20 mouse cellular contexts compared by ENCODE assay signal in genomic region chr1:192128343-192128742, GRCm38 (mm10). TPM values are rescaled to one million over a fixed set of nuclear protein-coding genes. Genes with fewer than 3 reads are reported as not detected.
DNase-seq lines count a peak whose midpoint lies in the region; ATAC-seq and TF ChIP-seq lines count a peak whose summit lies in the region.
"Had no signal": no experiment of that assay in that cellular context is flagged by ENCODE, and none has a peak within 500 bp of the region (broad histone marks: within the 10 kb centered on the region; RNA-seq: fewer than 3 reads in every experiment).

No protein-coding gene starts in this region.

- peaks cover 30% of the 10 kb centered on the region for H3K36me3 ChIP-seq in liver, adult 2 months (ENCODE audit: control insufficient read depth, insufficient read depth, low read length)
- peaks cover 42% of the 10 kb centered on the region for H3K36me3 ChIP-seq in liver, embryonic 13.5 days
- H3K36me3 ChIP-seq in liver, postnatal 0 days (replicated peaks; ENCODE audit: insufficient read depth, low read length): peaks cover 16% of the 10 kb centered on the region
- H3K36me3 ChIP-seq in heart, embryonic 11.5 days (ENCODE audit: control insufficient read depth, insufficient read depth, low read length): peaks cover 14% of the 10 kb centered on the region
- peaks cover 21% of the 10 kb centered on the region for H3K36me3 ChIP-seq in intestine, postnatal 0 days (ENCODE audit: control insufficient read depth, insufficient read depth)

- H3K79me2 ChIP-seq in liver, adult 2 months (ENCODE audit: control insufficient read depth, insufficient read depth, low read length): no peaks in the 10 kb centered on the region

- H3K4me2 ChIP-seq in liver, embryonic 13.5 days: no peak overlapping the region
- no peak overlapping the region for H3K4me2 ChIP-seq in liver, postnatal 0 days (ENCODE audit: low read depth, low read length)
- no peak overlapping the region for H3K4me2 ChIP-seq in heart, embryonic 11.5 days
- H3K4me2 ChIP-seq in intestine, postnatal 0 days (replicated peaks; ENCODE audit: low read depth): no peak overlapping the region
- H3K4me2 ChIP-seq: forebrain, embryonic 13.5 days; heart, embryonic 13.5 days; hindbrain, embryonic 12.5 days had no signal

- no peaks in the 10 kb centered on the region for H3K9me3 ChIP-seq in liver, embryonic 13.5 days (replicated peaks)
- no peaks in the 10 kb centered on the region for H3K9me3 ChIP-seq in liver, postnatal 0 days (ENCODE audit: low read length)
- H3K9me3 ChIP-seq in heart, embryonic 11.5 days (replicated peaks; ENCODE audit: control insufficient read depth, low read length): no peaks in the 10 kb centered on the region
- no peaks in the 10 kb centered on the region for H3K9me3 ChIP-seq in intestine, postnatal 0 days (ENCODE audit: control insufficient read depth)
- H3K9me3 ChIP-seq: embryonic facial prominence, embryonic 10.5 days; forebrain, embryonic 13.5 days; heart, embryonic 13.5 days; hindbrain, embryonic 12.5 days had no signal

- 0 out of 2 replicates have a peak, but pooled peaks have one; percentile 14 for TF ChIP-seq EP300 in liver, postnatal 0 days (IDR thresholded peaks at IDR 0.05; ENCODE audit: low read depth)

- ATAC-seq in liver, embryonic 13.5 days (ENCODE audit: low read depth): peak; percentile 60
- ATAC-seq in liver, postnatal 0 days: peak; percentile 27; the same call in 1 of the 2 replicates
- no peak for ATAC-seq in heart, embryonic 11.5 days (replicated peaks; ENCODE audit: insufficient number of reproducible peaks, low FRiP score, low TSS enrichment)
- ATAC-seq in intestine, postnatal 0 days: no peak
- ATAC-seq: CD4-positive, CD25-positive, alpha-beta regulatory T cell, adult 4 months; forebrain, embryonic 13.5 days; forebrain, postnatal 0 days had no signal

- TF ChIP-seq POLR2A in liver, adult 2 months (IDR thresholded peaks at IDR 0.05; ENCODE audit: extremely low read depth, insufficient read depth, low read length): no peak

- DNase-seq in liver, adult 2 months (ENCODE audit: extremely low read depth, low read depth, low spot score): peak; percentile 53
- DNase-seq in liver: no peak
- no peak for DNase-seq in liver, embryonic 13.5 days
- no peak for DNase-seq in liver, postnatal 0 days
- DNase-seq in neural tube, embryonic 10.5 days (ENCODE audit: extremely low spot score, low spot score): no peak
- DNase-seq: adrenal gland, adult 2 months; adrenal gland, postnatal 25 days; B cell, adult 2 months; cerebellum, adult 2 months; cerebellum, postnatal 10 days; forebrain, postnatal 0 days; gastrocnemius, postnatal 14 days; heart, postnatal 36 days had no signal

- H3K27ac ChIP-seq in liver, adult 2 months (replicated peaks; ENCODE audit: insufficient read depth, low read depth, low read length): no peak overlapping the region
- H3K27ac ChIP-seq in liver, embryonic 13.5 days: no peak overlapping the region
- no peak overlapping the region for H3K27ac ChIP-seq in liver, postnatal 0 days (ENCODE audit: low read depth)
- no peak overlapping the region for H3K27ac ChIP-seq in heart, embryonic 11.5 days (ENCODE audit: low read depth, low read length)
- no peak overlapping the region for H3K27ac ChIP-seq in intestine, postnatal 0 days (ENCODE audit: low read depth, low read length)
- H3K27ac ChIP-seq: embryonic facial prominence, embryonic 10.5 days; forebrain, embryonic 13.5 days; heart, embryonic 13.5 days; hindbrain, embryonic 12.5 days had no signal

- H3K4me1 ChIP-seq in liver, adult 2 months (ENCODE audit: control insufficient read depth, insufficient read depth, low read length): no peaks in the 10 kb centered on the region
- peaks cover 25% of the 10 kb centered on the region for H3K4me1 ChIP-seq in liver, embryonic 13.5 days (replicated peaks)
- H3K4me1 ChIP-seq in liver, postnatal 0 days (ENCODE audit: insufficient read depth): peaks cover 2% of the 10 kb centered on the region; the same call in 1 of the 2 replicates
- H3K4me1 ChIP-seq in heart, embryonic 11.5 days (ENCODE audit: control insufficient read depth, insufficient read depth, low read length): no peaks in the 10 kb centered on the region
- H3K4me1 ChIP-seq in intestine, postnatal 0 days (replicated peaks; ENCODE audit: control insufficient read depth, insufficient read depth, low read length): no peaks in the 10 kb centered on the region
- H3K4me1 ChIP-seq: embryonic facial prominence, embryonic 10.5 days; forebrain, embryonic 13.5 days; heart, embryonic 13.5 days; hindbrain, embryonic 12.5 days had no signal

- no peak for TF ChIP-seq CTCF in liver, adult 2 months (IDR thresholded peaks at IDR 0.05; ENCODE audit: low read depth, low read length)
- no peak for TF ChIP-seq CTCF in liver, postnatal 0 days (IDR thresholded peaks at IDR 0.05; ENCODE audit: low read depth)
- TF ChIP-seq CTCF in intestine, postnatal 0 days (IDR thresholded peaks at IDR 0.05; ENCODE audit: low read depth): no peak

- WGBS in liver, adult 2 months: 76% methylated on average over 8 of the region's 8 CpGs
- 69% methylated on average over 8 of the region's 8 CpGs for WGBS in liver, embryonic 13.5 days (ENCODE audit: insufficient replicate concordance)
- WGBS in liver, postnatal 0 days (ENCODE audit: insufficient replicate concordance): 68% methylated on average over 8 of the region's 8 CpGs
- 90% methylated on average over 8 of the region's 8 CpGs for WGBS in heart, embryonic 11.5 days (ENCODE audit: insufficient replicate concordance)
- 69% methylated on average over 8 of the region's 8 CpGs for WGBS in intestine, postnatal 0 days

- H3K4me3 ChIP-seq in liver, adult 2 months (ENCODE audit: insufficient read depth, low read depth, low read length): no peak overlapping the region
- H3K4me3 ChIP-seq in liver, embryonic 13.5 days (replicated peaks): no peak overlapping the region
- H3K4me3 ChIP-seq in liver, postnatal 0 days (ENCODE audit: low read depth, low read length): no peak overlapping the region
- H3K4me3 ChIP-seq in heart, embryonic 11.5 days (ENCODE audit: low read depth, low read length): no peak overlapping the region
- no peak overlapping the region for H3K4me3 ChIP-seq in intestine, postnatal 0 days (ENCODE audit: low read depth, low read length)
- H3K4me3 ChIP-seq: embryonic facial prominence, embryonic 10.5 days; forebrain, embryonic 13.5 days; heart, embryonic 13.5 days; hindbrain, embryonic 12.5 days had no signal

- H3K27me3 ChIP-seq in liver, adult 2 months (ENCODE audit: control insufficient read depth, insufficient read depth, low read length): no peaks in the 10 kb centered on the region
- no peaks in the 10 kb centered on the region for H3K27me3 ChIP-seq in liver, embryonic 13.5 days
- no peaks in the 10 kb centered on the region for H3K27me3 ChIP-seq in liver, postnatal 0 days (ENCODE audit: insufficient read depth, low read length)
- H3K27me3 ChIP-seq in heart, embryonic 11.5 days (ENCODE audit: control insufficient read depth, insufficient read depth, low read length): no peaks in the 10 kb centered on the region
- no peaks in the 10 kb centered on the region for H3K27me3 ChIP-seq in intestine, postnatal 0 days (replicated peaks; ENCODE audit: control insufficient read depth, insufficient read depth, low read length)
- H3K27me3 ChIP-seq: forebrain, embryonic 13.5 days; heart, embryonic 13.5 days; hindbrain, embryonic 12.5 days had no signal

- H3K9ac ChIP-seq in liver, adult 2 months (ENCODE audit: low read depth, low read length): no peak overlapping the region
- no peak overlapping the region for H3K9ac ChIP-seq in liver, embryonic 13.5 days
- no peak overlapping the region for H3K9ac ChIP-seq in liver, postnatal 0 days (replicated peaks)
- no peak overlapping the region for H3K9ac ChIP-seq in heart, embryonic 11.5 days (ENCODE audit: low read depth, low read length)
- H3K9ac ChIP-seq in intestine, postnatal 0 days (ENCODE audit: low read depth, low read length): no peak overlapping the region
- H3K9ac ChIP-seq: forebrain, embryonic 13.5 days; forebrain, postnatal 0 days; heart, embryonic 13.5 days; hindbrain, embryonic 12.5 days had no signal

RNA-seq across cellular contexts. Expression of gene Rcor3, which starts 9.5 kb away (rescaled TPM):
- total RNA-seq in liver, adult 2 months (2014; rRNA removed): 10.9 and 11.5 TPM in 2 replicates
- 10.5 and 13.7 TPM in 2 replicates for polyA plus RNA-seq in liver, adult 2 months (2012; rRNA removed)
- polyA plus RNA-seq in liver, embryonic 13.5 days (2015; fragmentation: Nextera tagmentation; extraction: Ambion mirVana): 9.0 and 9.5 TPM in 2 replicates
- 6.2 and 7.2 TPM in 2 replicates for polyA plus RNA-seq in liver, postnatal 0 days (2015; fragmentation: Nextera tagmentation; extraction: Ambion mirVana)
- polyA plus RNA-seq in heart, embryonic 11.5 days (2014; fragmentation: Nextera tagmentation; extraction: Ambion mirVana): 24.8 and 25.7 TPM in 2 replicates
- 16.8 and 17.9 TPM in 2 replicates for polyA plus RNA-seq in intestine, postnatal 0 days (2015; fragmentation: Nextera tagmentation; extraction: Ambion mirVana)

RNA-seq across cellular contexts. Expression of gene Traf5, which starts 36.0 kb away (rescaled TPM):
- total RNA-seq in liver, adult 2 months (2014; rRNA removed): 7.3 and 7.5 TPM in 2 replicates
- 3.3 and 3.5 TPM in 2 replicates for polyA plus RNA-seq in liver, adult 2 months (2012; rRNA removed)
- polyA plus RNA-seq in liver, embryonic 13.5 days (2015; fragmentation: Nextera tagmentation; extraction: Ambion mirVana): 8.1 and 9.0 TPM in 2 replicates
- polyA plus RNA-seq in liver, postnatal 0 days (2015; fragmentation: Nextera tagmentation; extraction: Ambion mirVana): 3.4 and 4.2 TPM in 2 replicates
- 10.1 and 11.2 TPM in 2 replicates for polyA plus RNA-seq in heart, embryonic 11.5 days (2014; fragmentation: Nextera tagmentation; extraction: Ambion mirVana)
- 10.3 and 10.4 TPM in 2 replicates for polyA plus RNA-seq in intestine, postnatal 0 days (2015; fragmentation: Nextera tagmentation; extraction: Ambion mirVana)

Comparison
In these comparisons a context has a peak if more than half of its experiments do, and no peak if none do; other contexts are left out.
1. ATAC-seq: peak in liver, embryonic 13.5 days (single experiment) and liver, postnatal 0 days (single experiment); none in heart, embryonic 11.5 days (single experiment) and intestine, postnatal 0 days (single experiment).